Mouse (Mus musculus) brain, embryonic 14.5 days (tissue): Measurements from ENCODE around the gene Cd300e.

ENCODE experiments used
- CTCF ChIP-seq: fragments of 200-500 bp; IDR thresholded peaks from 2 replicates; pipeline ENCODE4 v1.5.1; 2012; ENCODE audit warnings: inconsistent platforms, mild to moderate bottlenecking, moderate library complexity, borderline replicate concordance; ENCODE audit not compliant: insufficient read depth, insufficient read length; ENCODE audit errors: extremely low read depth
- POLR2A ChIP-seq: fragments of 200-500 bp; IDR thresholded peaks from 2 replicates; pipeline ENCODE4 v1.6.1; 2012; ENCODE audit warnings: mild to moderate bottlenecking, inconsistent platforms, borderline replicate concordance; ENCODE audit not compliant: poor library complexity, insufficient read depth, insufficient read length, severe bottlenecking; ENCODE audit errors: extremely low read depth

DNA sequence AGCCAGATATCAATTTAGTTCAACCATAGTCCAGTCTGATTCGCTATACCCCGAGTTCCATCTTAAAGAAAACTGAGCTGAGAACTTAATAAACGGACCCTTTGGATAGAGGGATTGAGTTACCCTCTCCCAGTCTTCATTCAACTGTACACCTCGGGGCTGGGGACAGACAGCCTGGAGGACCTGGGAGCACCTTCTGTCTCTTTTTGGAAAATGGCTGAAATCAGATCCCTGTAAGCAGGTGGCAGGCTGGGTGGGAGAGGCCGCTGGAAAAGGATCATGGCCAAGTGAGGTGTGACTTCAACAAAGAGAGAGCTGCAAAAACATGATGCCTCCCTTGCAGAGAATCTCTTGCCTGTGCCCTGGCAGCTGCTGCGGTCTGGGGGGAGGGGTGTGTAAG, 20.2 kb upstream of the Cd300e start:
- TF ChIP-seq CTCF (no peak), POLR2A (no peak)
